25 mouse cellular contexts compared by ENCODE assay signal in the genomic region with DNA sequence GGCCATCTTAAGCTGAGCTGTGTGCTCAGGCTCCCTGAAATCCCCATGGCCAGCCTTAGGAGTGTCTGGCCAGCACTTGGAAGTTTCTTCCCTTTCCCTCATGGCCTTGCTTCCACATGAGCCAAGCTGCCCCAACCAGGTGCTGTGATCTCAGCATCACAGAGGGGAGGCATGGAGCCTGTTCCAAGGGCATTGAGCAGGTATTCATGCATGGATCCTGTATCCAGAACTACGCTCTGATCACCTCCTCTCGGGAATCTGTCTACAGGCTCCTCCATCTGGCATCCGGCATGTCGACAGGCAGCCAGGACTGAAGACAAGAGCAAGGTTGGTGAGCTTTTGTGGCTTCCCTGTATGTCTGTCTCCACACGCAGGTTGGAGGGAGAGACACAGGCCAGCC.
DNase-seq lines count a peak whose midpoint lies in the region; TF ChIP-seq lines count a peak whose summit lies in the region.
"Had no signal": no experiment of that assay in that cellular context is flagged by ENCODE, and none has a peak within 500 bp of the region (broad histone marks: within the 10 kb centered on the region; RNA-seq: fewer than 3 reads in every experiment).

No protein-coding gene starts in this region.

- TF ChIP-seq POLR2A in cortical plate, adult 2 months (IDR thresholded peaks at IDR 0.05; ENCODE audit: extremely low read depth, insufficient read depth, low read length): no peak

- no peak overlapping the region for H3K4me3 ChIP-seq in cortical plate, adult 2 months (ENCODE audit: insufficient read depth, low read length)
- H3K4me3 ChIP-seq: embryonic facial prominence, embryonic 12.5 days; forebrain, embryonic 15.5 days; heart, embryonic 10.5 days; hindbrain, embryonic 13.5 days; kidney, embryonic 15.5 days; liver, embryonic 15.5 days; midbrain, embryonic 15.5 days; neural tube, embryonic 15.5 days; stomach, embryonic 15.5 days had no signal

- no peak for TF ChIP-seq CTCF in cortical plate, adult 2 months (IDR thresholded peaks at IDR 0.05; ENCODE audit: extremely low read depth, insufficient read depth, low read length)

- peak overlapping the region; percentile 85 for H3K27ac ChIP-seq in cortical plate, adult 2 months (ENCODE audit: insufficient read depth, low read length)
- H3K27ac ChIP-seq: embryonic facial prominence, embryonic 12.5 days; forebrain, embryonic 15.5 days; kidney, embryonic 15.5 days; liver, embryonic 15.5 days; midbrain, embryonic 15.5 days; neural tube, embryonic 15.5 days; stomach, embryonic 15.5 days had no signal

- peak; percentile 30 for DNase-seq in layer of hippocampus, adult 11-12 months (ENCODE audit: low spot score)
- no peak for DNase-seq in layer of hippocampus, adult 18-20 months (ENCODE audit: low spot score in 2 of 2)
- DNase-seq in cerebellum, adult 11-12 months: peak; percentile 73
- DNase-seq in cerebellum, adult 9-10 months: peak; percentile 74
- no peak for DNase-seq in embryo, embryonic 10.5 days (ENCODE audit: low spot score)
- DNase-seq in left cerebral cortex, adult 8-10 months (ENCODE audit: low spot score in 2 of 2): no peak
- DNase-seq: adrenal gland, postnatal 14 days; embryo, embryonic 11 days; gastrocnemius, postnatal 25 days; heart, adult 11 months; heart, postnatal 4 days; kidney, adult 11 months; liver; lung, embryonic 14.5 days; lung, postnatal 14 days had no signal

- H3K4me1 ChIP-seq in cortical plate, adult 2 months (ENCODE audit: control insufficient read depth, insufficient read depth, low read length): peaks cover 8% of the 10 kb centered on the region
- H3K4me1 ChIP-seq: embryonic facial prominence, embryonic 12.5 days; forebrain, embryonic 15.5 days; liver, embryonic 15.5 days; stomach, embryonic 15.5 days had no signal

Comparison
In these comparisons a context has a peak if more than half of its experiments do, and no peak if none do; other contexts are left out.
1. DNase-seq: peak in layer of hippocampus, adult 11-12 months (single experiment), cerebellum, adult 11-12 months (single experiment) and cerebellum, adult 9-10 months (single experiment); none in layer of hippocampus, adult 18-20 months (0 of 2), embryo, embryonic 10.5 days (single experiment) and left cerebral cortex, adult 8-10 months (0 of 2).